Mouse (Mus musculus) frontal cortex, postnatal 25 days (tissue): ENCODE measurements around the gene Il1r1.
"Not testable (repeated sequence)": the region's sequence is repeated elsewhere in the genome, so short reads cannot be mapped to it uniquely, and the experiment has no call there.

Source experiments
- DNase-seq, 2 experiments: peaks; one replicate each; pipeline ENCODE4 v3.0.0; 2022; ENCODE audit warnings: low spot score in 2 of 2

The Il1r1 gene

GRCm38 (mm10) chr1:40271052-40271451 lies 46.2 kb downstream of the Il1r1 start:
- no peak for DNase-seq

DNA sequence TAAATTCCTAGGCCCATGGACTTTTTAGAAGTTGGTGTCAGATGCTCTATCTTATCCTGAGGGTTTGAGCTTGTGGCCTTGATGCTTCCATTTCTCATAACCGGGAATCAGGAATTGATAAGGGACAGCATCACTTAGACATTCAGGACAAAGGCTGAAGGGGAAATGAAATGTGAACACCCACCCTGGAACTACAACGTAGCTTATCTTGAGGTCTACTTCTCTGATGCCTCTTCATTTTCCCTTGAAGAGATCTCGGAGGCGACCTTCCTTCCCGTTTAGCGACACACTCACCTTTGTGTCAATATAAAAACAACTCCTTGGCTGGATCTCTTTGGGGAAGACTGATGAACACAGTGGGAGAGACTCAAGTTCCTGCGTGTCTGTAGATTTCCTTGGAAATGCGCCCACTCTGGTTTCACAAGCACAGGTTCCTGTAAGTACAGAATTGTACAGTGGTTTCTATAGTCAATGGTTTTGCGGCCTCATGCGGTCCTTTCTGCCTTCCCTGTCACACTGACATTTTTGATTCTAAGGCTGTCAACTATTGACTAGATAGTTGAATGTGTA lies 46.7 kb downstream of the Il1r1 start:
- DNase-seq, result no peak

GRCm38 (mm10) chr1:40272204-40272603 lies 47.3 kb downstream of the Il1r1 start:
- DNase-seq, result no peak

DNA sequence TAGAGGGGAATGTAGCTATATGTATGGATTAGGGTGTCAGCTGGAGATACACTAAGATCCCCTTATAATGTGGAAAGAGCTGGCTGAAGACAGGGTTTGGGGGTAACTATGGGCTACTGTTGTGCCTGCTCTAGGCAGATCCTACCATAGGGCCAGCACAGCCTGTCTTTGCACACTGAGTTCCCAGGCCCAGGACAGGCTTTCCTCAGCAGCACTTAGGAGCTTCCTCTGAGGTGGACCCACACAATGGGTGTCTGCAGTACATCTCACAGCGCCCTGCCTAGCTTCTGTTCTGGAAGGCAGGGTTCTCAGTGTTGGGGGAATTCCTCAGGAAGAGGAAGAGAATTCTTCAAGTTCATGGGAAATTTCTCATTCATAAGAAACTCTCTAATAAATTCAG lies 48.6 kb downstream of the Il1r1 start:
- no peak for DNase-seq

DNA sequence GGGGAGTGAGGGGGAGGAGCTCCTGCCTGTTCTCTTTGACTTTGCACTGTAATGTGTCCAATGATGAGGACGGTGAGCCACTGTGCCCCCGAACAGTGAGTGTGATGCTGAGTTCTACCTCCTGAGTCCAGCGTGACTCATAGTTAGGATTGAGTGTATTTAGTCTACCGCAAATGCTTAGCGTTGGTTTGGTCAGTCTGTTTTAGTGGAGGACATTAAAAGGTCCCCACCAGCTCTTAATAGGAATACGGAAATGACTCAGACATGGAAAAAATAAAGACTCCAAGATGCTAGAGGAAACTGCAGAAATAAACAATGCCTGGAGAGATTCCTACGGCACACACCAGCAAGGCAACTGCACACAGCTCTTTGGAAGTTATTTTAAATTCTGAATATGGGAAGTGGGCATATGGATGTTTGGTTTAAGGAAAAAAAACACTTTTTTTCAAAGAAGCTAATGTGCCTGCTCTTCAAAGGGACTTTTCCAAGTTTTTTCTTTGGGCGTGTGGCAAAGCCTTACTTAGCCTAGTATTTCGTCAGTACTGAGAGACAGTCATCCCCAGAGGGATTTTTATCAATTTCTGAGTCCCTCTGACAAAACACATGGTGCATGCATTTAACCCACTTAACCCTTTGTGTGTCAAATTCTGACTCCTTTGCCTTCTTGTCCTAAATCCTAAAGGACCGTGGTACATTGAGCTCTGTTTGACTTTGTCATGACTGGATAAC lies 50.6 kb downstream of the Il1r1 start:
- no peak for DNase-seq

DNA sequence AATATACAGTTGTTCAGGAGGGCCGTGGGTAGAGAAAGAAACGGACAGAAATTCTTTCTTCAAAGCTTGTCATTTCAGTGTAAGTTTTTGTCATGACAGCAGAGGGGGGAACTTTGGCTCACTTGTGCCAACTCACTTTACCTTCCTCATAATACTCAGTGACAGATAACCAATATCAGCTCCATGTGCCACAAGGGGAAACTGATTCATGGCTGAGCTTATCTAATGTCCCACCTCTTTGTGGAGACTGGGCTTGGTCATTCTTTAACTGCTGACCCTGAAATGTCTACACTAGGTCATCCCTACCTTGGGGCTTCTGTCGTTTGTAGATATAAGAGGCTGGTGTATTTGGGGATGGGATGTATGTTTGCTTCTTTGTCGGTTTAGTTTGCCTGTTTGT lies 53.1 kb downstream of the Il1r1 start:
- DNase-seq, result no peak

DNA sequence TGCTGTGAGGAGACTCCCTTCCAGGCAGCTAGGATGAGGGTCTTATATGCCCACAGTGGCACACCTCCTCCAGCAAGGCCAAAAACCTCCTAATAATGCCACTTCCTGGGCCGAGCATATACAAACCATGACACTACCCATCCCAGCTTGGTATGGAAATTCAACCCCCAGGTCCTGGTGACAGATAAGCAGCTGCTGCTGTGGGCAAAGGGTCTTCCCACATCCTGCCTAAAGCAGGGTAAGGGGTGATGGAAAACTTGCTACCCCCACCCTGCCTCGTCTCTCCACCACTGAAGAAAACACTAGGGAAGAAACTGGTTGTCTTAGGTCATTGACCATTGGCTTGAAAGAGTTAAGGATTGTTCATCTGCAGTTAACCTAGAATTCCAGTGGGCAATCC lies 53.8 kb downstream of the Il1r1 start:
- no peak for DNase-seq

- no peak for DNase-seq
Measured at GRCm38 (mm10) chr1:40279182-40279743, 54.4 kb downstream of the Il1r1 start.

GRCm38 (mm10) chr1:40281950-40282349 lies 57.1 kb downstream of the Il1r1 start:
- no peak for DNase-seq

- DNase-seq, result no peak
Measured at GRCm38 (mm10) chr1:40282394-40282793, 57.5 kb downstream of the Il1r1 start.

- no peak for DNase-seq
Measured at GRCm38 (mm10) chr1:40283995-40284394, 59.1 kb downstream of the Il1r1 start.

DNA sequence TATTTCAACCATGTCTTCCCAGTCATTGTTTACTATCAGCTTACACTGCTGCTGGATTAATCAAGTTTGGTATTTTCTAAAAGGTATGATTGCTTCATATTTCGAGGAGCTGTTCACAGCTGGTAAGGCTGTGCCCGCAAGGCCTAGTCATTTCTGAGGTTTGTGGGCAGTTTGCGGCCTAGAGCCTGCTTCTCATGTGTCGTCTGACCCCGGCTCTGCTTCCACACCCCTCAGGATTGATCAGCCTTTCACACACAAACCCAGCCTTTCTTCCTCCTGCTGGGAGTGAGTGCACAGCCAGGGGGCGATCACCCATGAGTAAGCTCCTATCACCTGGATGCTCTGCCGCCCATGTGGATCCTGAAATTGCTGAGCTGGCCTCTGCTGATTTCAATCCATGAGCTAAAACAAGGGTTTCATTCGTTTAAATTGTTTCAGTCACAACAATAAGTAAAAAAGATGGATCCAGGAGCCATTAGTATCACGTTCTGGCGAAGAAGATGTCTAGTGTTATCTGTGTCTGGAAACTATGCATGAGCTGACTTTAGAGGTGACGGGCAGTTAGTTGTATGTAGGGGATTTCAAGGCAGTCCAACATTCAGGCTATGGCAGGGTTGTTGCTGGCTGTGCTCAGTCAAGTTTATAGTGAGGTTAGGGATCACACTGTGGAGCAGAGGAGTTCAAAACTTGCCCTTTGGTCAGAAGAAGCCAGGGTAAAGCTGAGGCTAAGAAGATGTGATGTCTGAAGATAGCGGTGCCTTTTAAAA lies 65.8 kb downstream of the Il1r1 start:
- DNase-seq, result no peak

GRCm38 (mm10) chr1:40292231-40292630 lies 67.4 kb downstream of the Il1r1 start:
- no peak for DNase-seq

GRCm38 (mm10) chr1:40293891-40294290 lies 69.0 kb downstream of the Il1r1 start:
- no peak for DNase-seq

DNA sequence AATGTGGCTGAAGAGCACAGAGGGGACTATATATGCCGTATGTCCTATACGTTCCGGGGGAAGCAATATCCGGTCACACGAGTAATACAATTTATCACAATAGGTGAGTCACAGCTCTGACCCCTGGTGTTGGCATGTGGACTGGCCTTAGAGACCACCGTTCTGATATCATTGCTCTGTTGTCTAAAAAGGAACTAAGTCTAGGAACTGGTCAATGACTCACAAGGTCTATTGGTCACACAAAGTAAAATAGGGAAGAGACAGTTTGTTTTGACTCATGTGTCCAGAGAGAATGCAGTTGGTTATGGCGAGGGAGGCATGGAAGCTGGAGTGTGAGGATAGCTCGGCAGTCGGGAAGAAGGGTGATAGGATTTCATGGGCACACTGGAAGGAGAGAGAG lies 69.9 kb downstream of the Il1r1 start:
- no peak for DNase-seq

DNA sequence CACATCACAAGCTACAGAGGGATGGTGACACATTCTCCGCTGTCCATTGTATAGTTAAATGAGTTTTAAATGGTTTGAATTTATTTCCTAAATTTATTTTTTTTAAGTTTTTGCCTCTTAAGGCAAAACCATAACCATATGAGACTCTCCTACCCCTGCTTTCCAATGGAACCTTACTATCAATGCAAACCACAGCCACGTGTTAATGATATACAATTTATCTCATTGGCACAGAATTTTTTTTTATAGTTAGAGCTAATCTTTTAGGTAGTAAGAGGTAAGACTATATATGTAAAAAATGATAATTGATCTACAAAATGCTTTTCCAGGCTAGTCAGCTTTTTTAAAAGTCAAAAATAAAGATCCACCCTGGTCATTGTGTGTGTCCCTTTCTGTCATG lies 73.2 kb downstream of the Il1r1 start:
- DNase-seq, result no peak

DNA sequence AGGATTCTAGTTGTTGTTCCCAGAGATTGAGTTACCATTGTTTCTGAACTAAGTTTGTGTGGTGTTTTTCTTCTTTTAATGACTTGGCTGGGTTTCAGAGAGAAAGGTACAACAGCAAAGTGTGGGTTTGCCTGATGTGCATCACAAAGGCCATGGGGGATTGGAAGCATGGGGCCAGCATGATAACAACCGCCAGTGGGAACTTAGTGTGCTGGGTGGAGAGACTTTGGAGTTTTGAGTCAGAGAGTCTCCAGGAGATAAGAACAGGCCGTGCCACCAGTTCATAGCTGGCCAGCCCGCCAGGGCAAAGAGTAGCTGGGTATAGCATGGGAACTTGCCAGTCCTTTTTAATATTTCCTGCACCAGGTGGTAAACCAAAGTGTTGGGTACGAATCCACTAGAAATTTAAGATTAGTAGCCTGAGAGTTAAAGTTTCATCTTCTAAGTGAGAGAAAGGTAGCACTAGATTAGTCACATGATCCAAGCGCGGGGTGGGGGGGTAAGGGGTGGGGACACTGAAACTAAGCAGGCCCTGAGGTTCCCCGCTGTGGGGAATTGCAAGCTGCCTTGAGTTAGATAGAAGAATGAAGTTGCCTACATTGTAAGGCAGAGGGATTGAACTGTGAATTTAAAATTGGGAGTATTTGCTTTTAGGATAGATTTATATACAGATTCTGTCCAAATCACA lies 78.4 kb downstream of the Il1r1 start:
- DNase-seq, result no peak

GRCm38 (mm10) chr1:40304321-40304720 lies 79.4 kb downstream of the Il1r1 start:
- DNase-seq, result not testable (repeated sequence)

DNA sequence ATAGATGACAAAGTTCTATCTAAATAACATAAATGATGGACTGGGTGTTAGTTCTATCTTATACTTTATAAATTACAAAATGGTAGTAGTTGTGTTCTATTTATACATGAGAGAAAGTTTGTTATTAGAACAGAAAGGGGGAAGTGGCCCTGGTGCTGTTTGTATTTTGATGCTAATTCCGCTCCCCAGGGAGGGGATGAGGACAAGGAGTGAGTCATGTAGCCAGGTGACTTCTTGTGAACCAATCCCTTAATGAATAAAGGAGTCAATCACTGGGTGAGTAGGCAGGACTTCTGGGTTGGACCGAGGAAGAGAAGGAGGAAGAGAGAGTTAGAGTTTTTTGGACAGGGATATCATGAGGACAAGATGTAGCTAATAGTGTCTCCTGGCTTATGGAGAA lies 81.2 kb downstream of the Il1r1 start:
- no peak for DNase-seq

DNA sequence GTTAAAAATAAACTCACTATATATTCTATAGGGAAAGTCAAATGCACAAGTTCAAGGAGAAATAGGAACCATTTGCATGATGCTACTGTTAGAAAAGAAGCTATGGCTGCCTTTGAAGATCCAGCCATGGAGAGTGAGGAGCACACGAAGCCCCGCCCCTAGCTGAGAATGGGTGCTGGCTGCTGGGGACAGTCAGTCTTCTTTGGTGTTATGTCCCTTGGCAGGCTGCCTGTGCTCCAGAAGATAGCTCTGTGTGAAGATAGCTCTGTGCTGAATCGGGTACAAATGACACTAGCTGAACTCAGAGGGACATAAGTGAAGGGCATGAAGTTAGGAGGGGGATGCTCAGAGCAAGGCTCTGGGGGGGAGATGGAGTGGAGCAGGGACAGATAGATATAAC lies 86.2 kb downstream of the Il1r1 start:
- no peak for DNase-seq

DNA sequence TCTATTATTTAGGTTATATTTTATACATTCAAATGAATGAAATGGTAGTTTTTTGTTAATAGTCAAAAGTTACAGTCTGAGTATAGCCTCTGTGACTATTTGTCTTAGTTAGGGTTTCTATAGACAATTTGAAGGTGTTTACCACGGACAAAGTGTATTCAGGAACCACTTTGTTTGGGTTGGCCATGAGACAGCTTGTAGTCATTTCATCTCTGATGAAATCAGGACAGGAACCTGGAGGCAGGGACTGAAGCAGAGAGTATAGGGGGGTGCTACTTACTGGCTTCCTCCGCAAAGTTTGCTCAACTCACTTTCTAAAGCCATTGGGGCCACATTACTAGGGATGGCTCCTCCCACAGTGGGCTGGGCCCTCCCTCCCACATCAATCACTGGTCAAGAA lies 86.7 kb downstream of the Il1r1 start:
- no peak for DNase-seq

DNA sequence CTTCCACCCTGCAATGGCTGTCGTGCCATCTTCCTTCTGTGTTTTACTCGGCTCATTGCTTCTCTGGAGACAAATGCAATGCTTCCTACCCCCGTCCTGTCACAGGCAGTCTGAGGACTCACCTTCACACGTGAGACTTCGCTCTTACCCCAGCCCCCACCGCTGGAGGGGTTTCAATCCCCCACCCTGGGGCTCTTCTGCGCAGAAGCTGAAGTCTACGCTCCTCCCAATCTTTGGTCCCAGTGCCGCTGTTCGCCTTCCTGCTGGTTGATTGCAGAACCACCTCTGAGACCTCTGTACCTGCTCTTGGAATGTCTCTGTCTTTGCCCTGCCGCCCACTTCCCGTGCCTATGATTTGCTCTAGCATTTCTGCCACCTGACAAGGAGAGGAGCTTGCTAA lies 89.1 kb downstream of the Il1r1 start:
- no peak for DNase-seq
